Mouse (Mus musculus) embryonic facial prominence, embryonic 14.5 days (tissue): Measurements from ENCODE around the gene Tmem106a. TPM values are rescaled to one million over a fixed set of nuclear protein-coding genes. Genes with fewer than 3 reads are reported as not detected.

Experiments
- ATAC-seq: fragments of 200-750 bp; cut with Nextera tagmentation; 2 replicates; pipeline ENCODE4 v1.8.0; 2017; ENCODE audit warnings: low read depth, moderate number of reproducible peaks, moderate TSS enrichment
- DNase-seq: peaks from one replicate; pipeline ENCODE4 v3.0.0-alpha.2; 2015; ENCODE audit warnings: low spot score
- H3K27ac ChIP-seq: fragments of 300-500 bp; sonication (generic); replicated peaks from 2 replicates; pipeline ENCODE4 v1.5.1; 2014; ENCODE audit warnings: low read depth, mild to moderate bottlenecking, low read length, moderate library complexity
- H3K27me3 ChIP-seq: fragments of 300-500 bp; sonication (generic); replicated peaks from 2 replicates; pipeline ENCODE4 v1.6.1; 2014; ENCODE audit warnings: low read length; ENCODE audit not compliant: control insufficient read depth, insufficient read depth
- H3K36me3 ChIP-seq: fragments of 300-500 bp; sonication (generic); 2 replicates; pipeline ENCODE4 v1.6.1; 2014; ENCODE audit warnings: low read length, mixed read lengths; ENCODE audit not compliant: control insufficient read depth, insufficient read depth
- H3K4me1 ChIP-seq: fragments of 300-500 bp; sonication (generic); 2 replicates; pipeline ENCODE4 v1.6.1; 2014; ENCODE audit warnings: antibody characterized with exemption, low read length; ENCODE audit not compliant: control insufficient read depth, insufficient read depth
- H3K4me2 ChIP-seq: fragments of 300-500 bp; sonication (generic); 2 replicates; pipeline ENCODE4 v1.6.1; 2014; ENCODE audit warnings: low read depth, mild to moderate bottlenecking, low read length, moderate library complexity, mixed read lengths
- H3K4me3 ChIP-seq: fragments of 300-500 bp; sonication (generic); 2 replicates; pipeline ENCODE4 v1.5.1; 2014; ENCODE audit warnings: low read depth, mild to moderate bottlenecking, low read length
- H3K9ac ChIP-seq: fragments of 300-500 bp; sonication (generic); 2 replicates; pipeline ENCODE4 v1.6.1; 2014; ENCODE audit warnings: low read depth, mild to moderate bottlenecking, low read length, moderate library complexity, mixed read lengths
- H3K9me3 ChIP-seq: fragments of 300-500 bp; sonication (generic); 2 replicates; pipeline ENCODE4 v1.6.1; 2016; ENCODE audit warnings: low read length; ENCODE audit not compliant: control insufficient read depth
- WGBS: fragments of 180-500 bp; shearing (Covaris S2); extraction: QIAGEN DNeasy Blood & Tissue Kit; methylation state at CpG from one replicate; pipeline ENCODE4 v1.1.7; 2014; 5-methylcytosine and 5-hydroxymethylcytosine counted together
- polyA plus RNA-seq: library from polyadenylated mRNA; unstranded; fragments of >200 nt; fragmentation: Nextera tagmentation; extraction: Ambion mirVana; gene quantifications from 2 replicates; pipeline ENCODE4 v1.2.1, GENCODE M21; 2014

Tmem106a gene
- polyA plus RNA-seq, result 5.9 and 6.5 TPM in 2 replicates

DNA sequence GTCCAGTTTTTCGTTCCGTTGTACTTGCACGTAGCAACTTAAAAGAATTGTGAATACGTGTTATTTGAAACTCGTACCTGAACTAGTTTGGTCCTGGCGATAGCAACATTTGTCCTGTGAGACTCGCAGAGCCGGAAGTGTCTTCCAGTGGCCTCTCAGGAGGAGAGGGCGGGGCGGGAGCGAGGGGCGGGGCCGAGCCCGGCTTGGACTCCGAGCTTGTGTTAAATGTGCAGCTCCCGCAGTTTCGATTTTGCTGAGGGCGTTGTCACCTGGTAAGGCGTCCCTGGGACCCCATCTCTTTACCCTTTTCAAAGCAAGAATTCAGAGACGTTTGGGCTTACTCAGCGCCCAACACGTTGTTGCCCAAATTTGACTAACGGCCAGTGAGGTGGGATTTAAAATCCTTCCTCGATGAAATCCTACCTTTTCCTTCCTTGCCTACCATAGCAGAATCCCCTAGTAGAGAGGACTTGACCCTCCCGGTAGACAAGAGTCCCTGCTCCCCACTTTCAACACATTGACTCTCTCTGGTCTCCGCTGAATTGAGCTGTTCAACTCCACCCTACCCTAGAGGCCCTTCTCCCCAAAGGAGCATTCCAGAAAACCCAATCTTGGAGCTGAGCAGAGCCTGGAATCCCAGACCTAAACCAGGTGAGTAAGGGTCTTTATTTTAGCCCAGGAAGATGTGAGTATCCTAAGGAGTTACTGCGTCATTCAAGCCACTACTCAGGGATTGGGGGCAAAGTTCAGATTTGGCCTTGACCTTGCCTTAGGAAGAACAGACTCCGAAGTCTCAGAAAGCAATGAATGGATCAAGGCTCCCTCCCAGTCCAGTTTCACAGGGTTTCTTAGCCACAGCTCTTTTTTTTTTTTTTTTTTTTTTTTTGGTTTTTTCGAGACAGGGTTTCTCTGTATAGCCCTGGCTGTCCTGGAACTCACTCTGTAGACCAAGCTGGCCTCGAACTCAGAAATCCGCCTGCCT, at the start of gene Tmem106a:
Tmem106a (plus strand) TSS at position 189 of the 982 bp plus-strand sequence.
- Histone ChIP-seq H3K9me3 (no peaks in the 10 kb centered on the region), H3K36me3 (peaks cover 37% of the 10 kb centered on the region), H3K27me3 (no peaks in the 10 kb centered on the region), H3K4me2 (peak within 1 kb of the TSS; percentile 57), H3K27ac (no peak within 1 kb of the TSS), H3K4me1 (no peaks in the 10 kb centered on the region), H3K9ac (peak within 1 kb of the TSS; percentile 62), H3K4me3 (peak within 1 kb of the TSS; percentile 45)
- WGBS, result 17% methylated on average over 28 of the region's 31 CpGs
- ATAC-seq (peak; percentile 82), DNase-seq (peak; percentile 81)

DNA sequence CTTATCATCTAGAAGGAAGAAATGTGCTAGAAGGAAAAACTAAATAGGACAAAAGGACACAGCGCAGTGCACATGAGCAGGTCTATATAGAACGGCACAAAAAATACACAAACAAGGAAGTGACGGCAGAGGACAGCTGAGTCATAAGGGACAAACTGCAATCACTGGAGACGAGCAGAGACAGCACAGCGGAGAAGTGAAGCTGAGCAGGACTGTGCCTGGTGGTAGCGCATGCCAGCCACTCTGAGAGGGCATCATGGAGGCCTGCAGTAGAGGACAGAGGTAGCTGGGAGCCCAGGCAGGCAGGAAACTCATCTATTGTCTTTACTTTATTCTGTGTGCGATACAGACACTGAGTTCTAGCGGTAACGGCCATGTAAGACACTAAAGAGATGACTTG, 38.5 kb upstream of the Tmem106a start:
- 0 out of 2 replicates have a peak, but pooled peaks cover 12% of the 10 kb centered on the region for H3K36me3 ChIP-seq
- 88% methylated on average over 9 of the region's 9 CpGs for WGBS
- no peak overlapping the region for H3K9ac ChIP-seq
- no peak for ATAC-seq
- no peaks in the 10 kb centered on the region for H3K27me3 ChIP-seq
- H3K4me2 ChIP-seq, result no peak overlapping the region
- DNase-seq, result no peak
- H3K4me3 ChIP-seq, result no peak overlapping the region
- H3K4me1 ChIP-seq, result no peaks in the 10 kb centered on the region
- no peaks in the 10 kb centered on the region for H3K9me3 ChIP-seq
- no peak overlapping the region for H3K27ac ChIP-seq

DNA sequence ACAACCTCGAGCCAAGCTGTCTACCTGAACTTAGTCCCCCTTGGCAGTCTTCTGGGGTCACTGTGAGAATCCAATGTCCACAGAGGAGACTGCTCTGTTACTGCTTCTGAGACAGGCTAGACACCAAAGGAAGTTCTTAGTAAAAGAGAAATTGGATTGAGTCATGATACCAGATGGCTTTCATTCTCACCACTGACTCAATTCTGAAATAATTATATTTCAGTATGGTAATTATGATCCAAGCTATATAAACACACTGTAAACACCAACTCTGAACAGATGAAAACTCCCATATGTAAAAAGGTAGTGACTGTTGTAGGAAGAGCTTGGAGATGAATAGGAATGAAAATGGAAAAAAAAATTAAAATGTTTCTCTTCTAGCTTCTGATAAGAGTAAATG, 37.9 kb upstream of the Tmem106a start:
- Histone ChIP-seq H3K4me2 (no peak overlapping the region), H3K4me1 (no peaks in the 10 kb centered on the region), H3K9me3 (no peaks in the 10 kb centered on the region), H3K27ac (no peak overlapping the region), H3K9ac (no peak overlapping the region), H3K27me3 (no peaks in the 10 kb centered on the region), H3K36me3 (0 out of 2 replicates have a peak, but pooled peaks cover 12% of the 10 kb centered on the region), H3K4me3 (no peak overlapping the region)
- no peak for DNase-seq
- 65% methylated on average over 1 of the region's 1 CpGs for WGBS
- no peak for ATAC-seq

DNA sequence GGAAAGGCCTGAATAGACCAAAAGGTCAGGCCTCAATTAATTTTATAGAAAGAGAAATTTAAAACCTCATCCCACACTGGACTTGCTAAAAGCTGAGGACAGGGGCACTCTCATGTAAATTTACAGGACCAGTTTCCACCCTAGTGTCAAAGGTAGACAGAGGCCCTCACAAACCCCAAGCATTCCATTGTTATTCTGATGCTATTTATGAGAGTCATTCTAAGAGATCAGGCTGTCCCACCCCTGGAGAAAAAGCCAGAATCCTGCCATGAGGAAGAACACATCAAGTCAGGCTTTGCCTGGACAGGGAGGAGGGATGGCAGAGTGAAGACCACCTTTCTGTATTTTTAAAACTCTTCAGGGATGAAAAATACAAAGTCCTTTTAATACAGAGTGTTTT, 33.5 kb upstream of the Tmem106a start:
- H3K4me3 ChIP-seq, result no peak overlapping the region
- H3K4me2 ChIP-seq, result no peak overlapping the region
- H3K9ac ChIP-seq, result no peak overlapping the region
- no peak overlapping the region for H3K27ac ChIP-seq
- H3K4me1 ChIP-seq, result no peaks in the 10 kb centered on the region
- 0 out of 2 replicates have a peak, but pooled peaks cover 5% of the 10 kb centered on the region for H3K36me3 ChIP-seq
- H3K27me3 ChIP-seq, result no peaks in the 10 kb centered on the region
- DNase-seq, result no peak
- no peaks in the 10 kb centered on the region for H3K9me3 ChIP-seq
- no peak for ATAC-seq

DNA sequence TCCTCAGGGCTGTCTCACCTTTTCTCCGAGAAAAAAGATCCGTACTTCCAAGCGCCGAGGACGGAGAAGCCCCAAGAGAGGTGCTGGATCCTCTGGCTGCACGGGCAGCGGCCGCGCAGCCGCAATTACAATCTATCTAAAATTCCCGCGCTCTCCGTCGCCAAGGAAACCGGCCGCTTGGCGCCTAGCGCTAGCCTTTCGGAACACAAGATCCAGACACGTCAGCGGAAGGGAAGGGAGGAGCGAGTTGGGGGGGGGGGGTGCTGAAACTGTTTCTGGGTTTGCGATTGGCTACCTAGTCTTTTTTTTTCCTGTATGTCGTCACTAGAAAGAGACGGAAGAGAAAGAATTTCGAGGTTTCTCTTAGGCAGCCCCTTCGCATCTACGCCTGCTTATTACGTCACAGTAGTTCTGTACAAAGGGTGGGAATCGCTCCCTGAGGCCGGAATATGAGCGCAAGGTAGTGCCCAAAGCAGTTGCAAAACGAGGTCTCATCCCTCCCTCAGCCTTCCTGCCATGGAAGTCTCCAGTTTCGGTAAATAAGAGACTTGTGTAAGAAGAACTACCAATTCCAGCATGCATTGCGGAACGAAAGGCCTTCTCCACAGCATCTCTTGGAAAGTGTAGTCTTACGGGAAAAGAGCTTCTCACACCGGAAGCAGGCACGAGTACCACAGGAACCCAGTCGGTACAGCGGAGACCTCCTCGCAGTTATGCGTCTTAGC, 30.1 kb upstream of the Tmem106a start, which contains the start of the genes Brca1 and Nbr1:
Brca1 (minus strand) TSS at position 205 of the 725 bp plus-strand sequence.
Nbr1 (plus strand) TSS at position 399 of the 725 bp plus-strand sequence.
- H3K4me3 ChIP-seq, result peak within 1 kb of the TSS; percentile 78
- ATAC-seq, result peak; percentile 80
- H3K9ac ChIP-seq, result peak within 1 kb of the TSS; percentile 87
- WGBS, result under 1% methylated on average over 43 of the region's 43 CpGs
- H3K4me2 ChIP-seq, result peak within 1 kb of the TSS; percentile 74
- peaks cover 9% of the 10 kb centered on the region; the same call in 1 of the 2 replicates for H3K4me1 ChIP-seq
- peaks cover 23% of the 10 kb centered on the region; the same call in 1 of the 2 replicates for H3K36me3 ChIP-seq
- peak; percentile 99 for DNase-seq
- H3K9me3 ChIP-seq, result no peaks in the 10 kb centered on the region
- no peaks in the 10 kb centered on the region for H3K27me3 ChIP-seq
- peak within 1 kb of the TSS; percentile 88 for H3K27ac ChIP-seq

DNA sequence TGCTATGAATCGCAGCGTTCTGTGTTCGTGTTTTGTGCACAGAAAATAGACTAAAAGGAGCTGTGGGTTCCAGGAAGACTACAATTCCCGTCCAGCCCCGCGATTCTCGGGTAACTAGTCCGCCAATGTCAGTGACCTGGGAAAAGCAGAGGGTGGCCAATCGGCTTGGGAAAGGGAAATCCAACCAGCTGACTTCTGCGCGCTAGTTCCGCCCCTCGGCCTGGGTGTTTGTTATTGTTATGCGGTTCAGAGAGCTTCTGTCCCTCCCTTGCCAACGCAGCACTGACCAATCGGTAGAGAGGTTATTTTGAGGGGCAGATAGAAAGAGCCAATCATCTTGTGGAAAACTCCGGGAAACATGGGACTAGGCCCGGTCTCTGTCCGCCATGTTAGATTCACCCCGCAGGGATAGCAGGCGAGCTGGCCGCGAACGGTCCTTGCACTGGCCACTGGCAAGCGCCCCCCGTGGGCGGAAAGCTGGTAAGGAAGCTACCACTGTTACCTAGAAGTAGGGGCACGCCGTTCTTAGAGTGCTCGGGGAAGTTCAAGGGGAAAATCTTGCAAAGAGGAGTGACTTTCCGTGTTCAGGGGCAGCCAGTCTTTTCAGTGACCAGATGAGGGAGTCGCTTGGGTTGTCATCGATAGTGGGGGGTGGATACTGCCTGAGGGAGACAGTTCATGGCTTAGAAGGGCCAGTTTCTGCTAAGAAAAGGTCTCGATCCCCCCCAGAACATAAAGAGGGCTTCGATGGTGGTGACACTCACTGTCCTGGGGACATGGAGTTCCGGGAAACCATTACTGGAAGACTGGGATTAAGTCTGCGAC, 29.4 kb upstream of the Tmem106a start:
- peak; percentile 98 for ATAC-seq
- peaks cover 29% of the 10 kb centered on the region; the same call in 1 of the 2 replicates for H3K36me3 ChIP-seq
- H3K9ac ChIP-seq, result peak overlapping the region; percentile 87
- peaks cover 9% of the 10 kb centered on the region; the same call in 1 of the 2 replicates for H3K4me1 ChIP-seq
- peak overlapping the region; percentile 78 for H3K4me3 ChIP-seq
- under 1% methylated on average over 37 of the region's 37 CpGs for WGBS
- DNase-seq, result peak; percentile 100
- H3K27ac ChIP-seq, result peak overlapping the region; percentile 88
- H3K9me3 ChIP-seq, result no peaks in the 10 kb centered on the region
- H3K4me2 ChIP-seq, result peak overlapping the region; percentile 74
- no peaks in the 10 kb centered on the region for H3K27me3 ChIP-seq

DNA sequence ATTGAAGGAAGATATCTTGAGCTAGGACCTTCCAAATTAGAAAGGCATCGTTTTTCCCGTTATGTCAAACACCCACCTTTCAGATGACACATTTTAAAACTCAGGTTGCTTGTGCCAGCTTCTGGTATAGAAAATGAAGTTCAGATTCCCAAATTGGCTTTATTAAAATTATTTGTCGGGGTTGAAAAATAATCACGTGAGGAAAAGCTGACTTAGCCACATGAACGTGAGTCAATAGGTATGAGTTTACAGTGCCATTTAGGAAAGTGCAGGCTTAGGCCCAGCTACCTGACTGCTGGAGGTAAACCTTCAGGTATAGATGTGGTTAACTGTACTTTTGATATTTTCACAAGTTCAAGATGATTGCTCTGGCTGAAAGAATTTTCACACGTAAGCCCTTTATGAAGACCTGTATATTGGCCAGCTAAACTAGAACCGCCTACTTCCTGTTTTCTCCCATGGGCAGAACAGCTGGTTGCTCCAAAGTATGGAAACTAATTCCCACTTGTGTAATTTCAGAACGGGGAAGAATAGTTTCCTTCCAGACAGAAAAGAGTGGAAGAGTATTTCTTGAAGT, 28.6 kb upstream of the Tmem106a start:
- DNase-seq (peak; percentile 43), ATAC-seq (no peak)
- H3K4me2 ChIP-seq, result peak overlapping the region; percentile 74
- H3K27ac ChIP-seq, result peak overlapping the region; percentile 88
- H3K36me3 ChIP-seq, result peaks cover 32% of the 10 kb centered on the region; the same call in 1 of the 2 replicates
- WGBS, result 14% methylated on average over 8 of the region's 8 CpGs
- H3K9me3 ChIP-seq, result no peaks in the 10 kb centered on the region
- peak overlapping the region; percentile 87 for H3K9ac ChIP-seq
- peak overlapping the region; percentile 78 for H3K4me3 ChIP-seq
- no peaks in the 10 kb centered on the region for H3K27me3 ChIP-seq
- peaks cover 9% of the 10 kb centered on the region; the same call in 1 of the 2 replicates for H3K4me1 ChIP-seq
